Mouse (Mus musculus): Measurements from ENCODE around the gene Bysl.

DNA sequence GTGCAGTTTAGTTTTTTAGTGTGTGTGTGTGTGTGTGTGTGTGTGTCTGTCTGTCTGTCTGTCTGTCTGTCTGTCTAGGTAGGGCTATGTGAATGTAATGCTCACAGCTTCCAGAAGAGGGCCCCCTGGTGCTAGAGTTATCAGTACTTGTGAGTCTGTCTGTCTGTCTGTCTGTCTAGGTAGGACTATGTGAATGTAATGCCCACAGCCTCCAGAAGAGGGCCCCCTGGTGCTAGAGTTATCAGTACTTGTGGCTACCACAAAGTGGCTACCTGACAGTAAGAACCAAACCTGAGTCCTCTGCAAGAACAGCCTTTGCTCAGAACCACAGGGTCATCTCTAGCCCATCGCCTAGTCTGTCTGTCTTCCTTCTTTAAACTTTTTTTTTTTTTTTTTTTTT, 35.4 kb upstream of the Bysl start:
- TF ChIP-seq CTCF (IDR thresholded peaks at IDR 0.05 in 2 of 3, conservative IDR thresholded peaks at IDR 0.05 in 1 of 3; ENCODE audit: control insufficient read depth in 1 of 3, insufficient read depth in 1 of 3, low read depth in 2 of 3, low read length in 3 of 3, poor library complexity in 1 of 3, severe bottlenecking in 1 of 3) (peak; percentile 50 to 81 (median 71)), ZNF384 (IDR thresholded peaks at IDR 0.05; ENCODE audit: low read depth, low read length) (peak; percentile 50; the same call in 1 of the 2 replicates), RCOR1 (IDR thresholded peaks at IDR 0.05; ENCODE audit: low read depth, low read length) (no peak), CHD1 (IDR thresholded peaks at IDR 0.05; ENCODE audit: low read depth, low read length) (no peak), TBP (IDR thresholded peaks at IDR 0.05; ENCODE audit: low read depth, low read length) (0 out of 2 replicates have a peak, but pooled peaks have one; percentile 35), JUND (IDR thresholded peaks at IDR 0.05; ENCODE audit: low read depth, low read length) (no peak), POLR2A (IDR thresholded peaks at IDR 0.05; ENCODE audit: control insufficient read depth in 1 of 2, insufficient read depth in 1 of 2, low read depth in 1 of 2, low read length in 2 of 2, poor library complexity in 1 of 2) (no peak), USF2 (IDR thresholded peaks at IDR 0.05; ENCODE audit: borderline replicate concordance in 1 of 2, insufficient read depth in 1 of 2, low read depth in 1 of 2, low read length in 2 of 2) (no peak), HCFC1 (IDR thresholded peaks at IDR 0.05; ENCODE audit: low read depth, low read length) (no peak), USF1 (IDR thresholded peaks at IDR 0.05; ENCODE audit: low read depth, low read length) (no peak)

Measured in MEL (cell line).